Comparison of ENCODE assay signal across 13 mouse cellular contexts in the genomic region with DNA sequence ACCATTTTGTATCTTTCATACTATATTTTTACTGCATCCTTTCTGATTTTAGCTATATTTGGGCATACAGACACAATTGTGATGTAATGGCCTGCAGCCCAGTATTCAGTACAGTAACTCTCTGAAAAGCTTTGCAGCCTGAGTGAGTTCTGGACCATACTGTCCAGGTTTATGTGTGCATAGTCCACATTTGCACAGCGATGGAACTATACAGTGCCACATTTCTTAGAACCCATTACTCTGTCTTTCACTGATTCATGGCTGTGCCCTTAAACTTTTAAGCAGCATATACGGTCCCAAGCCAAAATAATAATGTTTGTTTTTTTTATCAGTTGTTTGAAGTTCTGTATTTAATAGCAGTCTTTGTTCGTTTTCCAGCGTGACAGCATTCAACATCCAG. TPM values are rescaled to one million over a fixed set of nuclear protein-coding genes. Genes with fewer than 3 reads are reported as not detected.
DNase-seq lines count a peak whose midpoint lies in the region; ATAC-seq and TF ChIP-seq lines count a peak whose summit lies in the region.
"Had no signal": no experiment of that assay in that cellular context is flagged by ENCODE, and none has a peak within 500 bp of the region (broad histone marks: within the 10 kb centered on the region; RNA-seq: fewer than 3 reads in every experiment).

No protein-coding gene starts in this region.

- no peak for DNase-seq in forebrain, embryonic 11.5 days (ENCODE audit: low spot score)
- DNase-seq in forebrain, postnatal 0 days = no peak
- DNase-seq in lung, postnatal 14 days = no peak
- DNase-seq in midbrain, embryonic 11.5 days (ENCODE audit: low spot score, missing footprints) = peak; percentile 85
- no peak for DNase-seq in spleen, adult 18-20 months
- DNase-seq: liver, postnatal 0 days; thymus, postnatal 25 days had no signal

- 0 out of 2 replicates have a peak, but pooled peaks cover 3% of the 10 kb centered on the region for H3K4me1 ChIP-seq in forebrain, embryonic 11.5 days (replicated peaks; ENCODE audit: control insufficient read depth, insufficient read depth, low read length)
- no peaks in the 10 kb centered on the region for H3K4me1 ChIP-seq in forebrain, postnatal 0 days (ENCODE audit: insufficient read depth)
- H3K4me1 ChIP-seq in lung, embryonic 16.5 days (replicated peaks; ENCODE audit: control insufficient read depth, insufficient read depth, low read length) = peaks cover 5% of the 10 kb centered on the region; the same call in 1 of the 2 replicates
- peaks cover 7% of the 10 kb centered on the region; the same call in 1 of the 2 replicates for H3K4me1 ChIP-seq in midbrain, embryonic 11.5 days (ENCODE audit: control insufficient read depth, insufficient read depth, low read length)
- H3K4me1 ChIP-seq: neural tube, embryonic 12.5 days had no signal

- no peaks in the 10 kb centered on the region for H3K9me3 ChIP-seq in forebrain, embryonic 11.5 days (ENCODE audit: control insufficient read depth, low read length)
- no peaks in the 10 kb centered on the region for H3K9me3 ChIP-seq in forebrain, postnatal 0 days (ENCODE audit: low read length)
- no peaks in the 10 kb centered on the region for H3K9me3 ChIP-seq in lung, embryonic 16.5 days (ENCODE audit: control insufficient read depth, low read length)
- H3K9me3 ChIP-seq in midbrain, embryonic 11.5 days (ENCODE audit: control insufficient read depth, low read length) = no peaks in the 10 kb centered on the region
- H3K9me3 ChIP-seq: embryonic facial prominence, embryonic 15.5 days; neural tube, embryonic 12.5 days had no signal

- H3K4me2 ChIP-seq in forebrain, embryonic 11.5 days (ENCODE audit: low read depth, low read length, severe bottlenecking) = peak overlapping the region; percentile 46
- H3K4me2 ChIP-seq in forebrain, postnatal 0 days (ENCODE audit: low read depth) = no peak overlapping the region
- H3K4me2 ChIP-seq in lung, embryonic 16.5 days (ENCODE audit: low read depth, low read length) = no peak overlapping the region
- no peak overlapping the region for H3K4me2 ChIP-seq in midbrain, embryonic 11.5 days

- no peaks in the 10 kb centered on the region for H3K36me3 ChIP-seq in forebrain, embryonic 11.5 days (ENCODE audit: control insufficient read depth, insufficient read depth, low read length)
- no peaks in the 10 kb centered on the region for H3K36me3 ChIP-seq in forebrain, postnatal 0 days (ENCODE audit: insufficient read depth)
- H3K36me3 ChIP-seq in lung, embryonic 16.5 days (ENCODE audit: control insufficient read depth, insufficient read depth, low read length) = no peaks in the 10 kb centered on the region
- no peaks in the 10 kb centered on the region for H3K36me3 ChIP-seq in midbrain, embryonic 11.5 days (ENCODE audit: control insufficient read depth, insufficient read depth, low read length)
- H3K36me3 ChIP-seq: embryonic facial prominence, embryonic 15.5 days; neural tube, embryonic 12.5 days had no signal

- H3K27ac ChIP-seq in forebrain, embryonic 11.5 days (ENCODE audit: low read depth, low read length) = no peak overlapping the region
- no peak overlapping the region for H3K27ac ChIP-seq in forebrain, postnatal 0 days (ENCODE audit: low read depth, low read length)
- no peak overlapping the region for H3K27ac ChIP-seq in lung, embryonic 16.5 days (ENCODE audit: low read length)
- no peak overlapping the region for H3K27ac ChIP-seq in midbrain, embryonic 11.5 days (ENCODE audit: low read depth, low read length)
- H3K27ac ChIP-seq: embryonic facial prominence, embryonic 15.5 days; neural tube, embryonic 12.5 days had no signal

- peak; percentile 49 for ATAC-seq in forebrain, embryonic 11.5 days (replicated peaks; ENCODE audit: low FRiP score)
- no peak for ATAC-seq in forebrain, postnatal 0 days
- ATAC-seq in lung, embryonic 16.5 days (ENCODE audit: low read depth) = peak; percentile 38; the same call in 1 of the 2 replicates
- 0 out of 2 replicates have a peak, but pooled peaks have one; percentile 17 for ATAC-seq in midbrain, embryonic 11.5 days (ENCODE audit: low FRiP score)
- ATAC-seq in megakaryocyte-erythroid progenitor cell, adult 5-6 weeks (replicated peaks; ENCODE audit: low FRiP score, low TSS enrichment, poor library complexity, severe bottlenecking) = no peak
- ATAC-seq: CD4-positive, CD25-positive, alpha-beta regulatory T cell, adult 4 months; Patski had no signal

- 46% methylated on average over 4 of the region's 4 CpGs for WGBS in forebrain, embryonic 11.5 days
- 15% methylated on average over 4 of the region's 4 CpGs for WGBS in forebrain, postnatal 0 days
- WGBS in lung, embryonic 16.5 days = 36% methylated on average over 4 of the region's 4 CpGs
- WGBS in midbrain, embryonic 11.5 days = 72% methylated on average over 4 of the region's 4 CpGs

- no peak overlapping the region for H3K4me3 ChIP-seq in forebrain, embryonic 11.5 days (ENCODE audit: low read depth, low read length)
- no peak overlapping the region for H3K4me3 ChIP-seq in forebrain, postnatal 0 days (ENCODE audit: low read depth, low read length)
- H3K4me3 ChIP-seq in lung, embryonic 16.5 days (ENCODE audit: low read length) = no peak overlapping the region
- no peak overlapping the region for H3K4me3 ChIP-seq in midbrain, embryonic 11.5 days (ENCODE audit: low read depth, low read length)

- no peak for TF ChIP-seq CTCF in forebrain, postnatal 0 days (IDR thresholded peaks at IDR 0.05; ENCODE audit: low read depth)

- H3K27me3 ChIP-seq in forebrain, embryonic 11.5 days (ENCODE audit: control insufficient read depth, insufficient read depth, low read length) = no peaks in the 10 kb centered on the region
- no peaks in the 10 kb centered on the region for H3K27me3 ChIP-seq in forebrain, postnatal 0 days (ENCODE audit: insufficient read depth, low read length)
- H3K27me3 ChIP-seq in lung, embryonic 16.5 days (ENCODE audit: control insufficient read depth, insufficient read depth, low read depth, low read length) = no peaks in the 10 kb centered on the region
- H3K27me3 ChIP-seq in midbrain, embryonic 11.5 days (ENCODE audit: control insufficient read depth, insufficient read depth, low read length) = no peaks in the 10 kb centered on the region
- H3K27me3 ChIP-seq: embryonic facial prominence, embryonic 15.5 days; neural tube, embryonic 12.5 days; Patski had no signal

- H3K9ac ChIP-seq in forebrain, embryonic 11.5 days (ENCODE audit: low read length) = no peak overlapping the region
- no peak overlapping the region for H3K9ac ChIP-seq in forebrain, postnatal 0 days
- no peak overlapping the region for H3K9ac ChIP-seq in lung, embryonic 16.5 days (ENCODE audit: low read length)
- no peak overlapping the region for H3K9ac ChIP-seq in midbrain, embryonic 11.5 days (ENCODE audit: low read length)
- H3K9ac ChIP-seq: embryonic facial prominence, embryonic 15.5 days; liver, postnatal 0 days; neural tube, embryonic 12.5 days had no signal

RNA-seq across cellular contexts. Expression of gene Vcam1, which starts 25.2 kb away (rescaled TPM):
- 36.5 and 39.5 TPM in 2 replicates for polyA plus RNA-seq in forebrain, embryonic 11.5 days (2014; fragmentation: Nextera tagmentation; extraction: Ambion mirVana)
- 30.2 and 36.9 TPM in 2 replicates for total RNA-seq in forebrain, postnatal 0 days (2014; rRNA removed)
- polyA plus RNA-seq in forebrain, postnatal 0 days (2015; fragmentation: Nextera tagmentation; extraction: Ambion mirVana) = 28.2 and 32.1 TPM in 2 replicates
- polyA plus RNA-seq in lung, embryonic 16.5 days (2015; fragmentation: Nextera tagmentation; extraction: Ambion mirVana) = 117 and 118 TPM in 2 replicates
- 54.2 and 62.9 TPM in 2 replicates for polyA plus RNA-seq in midbrain, embryonic 11.5 days (2014; fragmentation: Nextera tagmentation; extraction: Ambion mirVana)
- not detected in 2 replicates for total RNA-seq in megakaryocyte-erythroid progenitor cell, adult 5-6 weeks (2014; fragmentation: Nextera tagmentation)
- total RNA-seq in megakaryocyte-erythroid progenitor cell, adult 5-6 weeks (2017) = 0.33 and 0.72 TPM in 2 replicates

Comparison
In these comparisons a context has a peak if more than half of its experiments do, and no peak if none do; other contexts are left out.
1. ATAC-seq: peak in forebrain, embryonic 11.5 days (single experiment), lung, embryonic 16.5 days (single experiment) and midbrain, embryonic 11.5 days (single experiment); none in forebrain, postnatal 0 days (single experiment) and megakaryocyte-erythroid progenitor cell, adult 5-6 weeks (single experiment).